Mouse (Mus musculus) left cerebral cortex, postnatal 25 days (tissue): ENCODE results near the gene Sbno2. TPM values are rescaled to one million over a fixed set of nuclear protein-coding genes. Genes with fewer than 3 reads are reported as not detected.
A peak's percentile ranks its signal among the peaks of the same experiment; 100 is the strongest.

ENCODE experiments used
- DNase-seq, 2 experiments: peaks; one replicate each; pipeline ENCODE4 v3.0.0; 2022; ENCODE audit warnings: low spot score in 2 of 2, mixed read lengths in 1 of 2
- intact Hi-C: fragments of 180-260 bp; cut with DNase I; formaldehyde crosslinking; loops from one replicate; pipeline ENCODE4 v1.15.1; 2025
- total RNA-seq, 2 experiments: library from RNA; stranded (reverse); gene quantifications; 2 replicates each; pipeline ENCODE4 v1.2.3; 2021

The Sbno2 gene
- 10 to 100 TPM; 17.8 to 17.9 TPM for total RNA-seq

- intact Hi-C loops = no loop called here
- no peak for DNase-seq
Measured at GRCm38 (mm10) chr10:80105460-80105859, at the start of gene Sbno2. Sbno2 (minus strand) TSS chr10:80105571.

DNA sequence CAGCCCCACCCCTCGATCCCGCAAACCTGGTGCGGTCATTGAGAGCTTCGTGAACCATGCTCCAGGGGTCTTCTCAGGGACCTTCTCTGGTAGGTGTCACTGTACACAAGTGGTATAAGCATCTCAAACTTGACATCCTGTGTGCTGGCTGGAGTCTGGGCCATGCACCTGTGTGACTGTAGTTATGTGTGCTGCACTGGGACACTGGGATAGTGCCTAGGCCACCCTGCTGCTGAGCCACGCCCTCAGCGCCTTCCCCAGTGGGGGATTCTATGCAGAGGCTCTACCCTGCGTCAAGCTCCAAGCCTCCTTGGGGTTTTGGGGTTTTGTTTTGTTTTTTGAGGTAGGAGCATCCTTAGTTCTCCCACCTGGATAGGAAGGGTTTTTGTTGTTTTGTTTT lies 49.0 kb upstream of the Sbno2 start:
- intact Hi-C loops = no loop called here
- no peak for DNase-seq

- no peak for DNase-seq
- intact Hi-C loops = no loop called here
Measured at GRCm38 (mm10) chr10:80153713-80154112, 48.3 kb upstream of the Sbno2 start.

DNA sequence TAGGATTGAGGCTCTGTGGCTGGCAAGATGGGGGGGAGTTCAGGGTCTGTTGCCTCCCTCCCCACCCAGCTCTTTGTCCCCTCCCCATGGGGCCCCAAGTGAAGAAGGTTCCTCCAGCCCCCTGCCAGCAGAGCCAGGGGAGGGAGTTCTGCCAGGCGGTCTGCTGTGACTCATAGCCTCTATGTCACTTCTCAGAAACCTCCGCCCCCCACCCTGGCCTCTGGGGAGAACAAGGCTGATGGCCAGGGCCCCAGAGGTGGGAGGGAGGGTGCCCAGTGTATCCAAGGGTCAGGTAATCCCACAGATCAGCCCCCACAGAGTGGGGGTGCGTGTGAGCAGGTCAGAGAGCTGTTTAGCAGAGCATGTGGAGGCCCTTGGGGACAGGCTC lies 47.5 kb upstream of the Sbno2 start:
- intact Hi-C loops = no loop called here
- DNase-seq = no peak

GRCm38 (mm10) chr10:80152071-80152872 lies 46.9 kb upstream of the Sbno2 start:
- DNase-seq = peak in 1 of 2 experiments; percentile 50
- intact Hi-C loops = no loop called here

GRCm38 (mm10) chr10:80151211-80152034 lies 46.1 kb upstream of the Sbno2 start:
- intact Hi-C loops = no loop called here
- DNase-seq = peak in 1 of 2 experiments; percentile 74

GRCm38 (mm10) chr10:80150226-80151210 lies 45.1 kb upstream of the Sbno2 start:
- intact Hi-C loops = no loop called here
- DNase-seq = peak in 1 of 2 experiments; percentile 56

DNA sequence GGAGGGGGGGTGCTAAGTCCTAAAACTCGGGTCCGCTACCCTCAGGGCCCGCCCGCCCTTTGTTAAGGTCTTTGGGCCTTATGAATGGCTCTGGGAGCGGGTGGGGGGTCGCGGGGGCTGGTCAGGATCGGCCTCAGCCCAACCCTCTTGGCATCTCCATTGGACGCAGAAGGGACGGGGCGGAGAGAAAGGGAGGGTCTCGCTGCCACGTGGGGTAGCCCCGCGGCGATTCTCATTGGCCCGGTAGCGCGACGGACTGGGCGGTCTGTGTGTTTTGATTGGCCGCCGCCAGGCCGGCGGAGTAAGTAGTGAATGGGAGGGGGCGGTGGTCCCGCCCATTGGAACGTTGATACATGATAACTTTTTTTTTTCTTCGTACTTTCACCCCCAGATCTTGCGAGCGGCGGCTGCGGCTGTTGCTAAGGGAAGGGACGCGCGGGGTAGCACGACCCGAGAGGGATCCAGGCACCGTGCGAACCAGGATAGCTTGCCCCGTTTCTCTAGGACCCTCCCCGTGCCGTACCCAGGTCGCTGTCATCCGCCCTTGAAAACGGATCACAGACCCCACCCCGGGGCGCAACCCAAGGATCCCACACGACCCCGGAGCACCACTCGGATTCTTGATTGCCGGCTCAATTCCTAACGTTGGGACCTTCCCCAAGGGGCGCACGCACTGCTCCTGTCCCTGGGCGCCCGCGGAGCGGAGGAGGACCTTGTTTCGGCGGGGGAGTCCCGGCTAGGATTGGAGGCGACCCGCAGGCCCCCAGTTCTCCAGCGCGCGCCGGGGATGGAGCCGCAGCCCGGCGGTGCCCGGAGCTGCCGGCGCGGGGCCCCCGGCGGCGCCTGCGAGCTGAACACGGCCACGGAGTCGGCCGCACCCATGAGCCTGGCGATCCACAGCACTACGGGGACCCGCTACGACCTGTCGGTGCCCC lies 44.2 kb upstream of the Sbno2 start:
- DNase-seq = peak; percentile 98 to 99
- intact Hi-C loops = loop anchor here (1.0 kb wide), 1 partner anchor 8 kb away; no protein-coding TSS in a partner anchor

GRCm38 (mm10) chr10:80148610-80149290 lies 43.4 kb upstream of the Sbno2 start:
- DNase-seq = peak; percentile 95
- intact Hi-C loops = loop anchor here (1.0 kb wide), 2 partner anchors 9 to 17 kb away; partner anchors contain the start of gene Cirbp

DNA sequence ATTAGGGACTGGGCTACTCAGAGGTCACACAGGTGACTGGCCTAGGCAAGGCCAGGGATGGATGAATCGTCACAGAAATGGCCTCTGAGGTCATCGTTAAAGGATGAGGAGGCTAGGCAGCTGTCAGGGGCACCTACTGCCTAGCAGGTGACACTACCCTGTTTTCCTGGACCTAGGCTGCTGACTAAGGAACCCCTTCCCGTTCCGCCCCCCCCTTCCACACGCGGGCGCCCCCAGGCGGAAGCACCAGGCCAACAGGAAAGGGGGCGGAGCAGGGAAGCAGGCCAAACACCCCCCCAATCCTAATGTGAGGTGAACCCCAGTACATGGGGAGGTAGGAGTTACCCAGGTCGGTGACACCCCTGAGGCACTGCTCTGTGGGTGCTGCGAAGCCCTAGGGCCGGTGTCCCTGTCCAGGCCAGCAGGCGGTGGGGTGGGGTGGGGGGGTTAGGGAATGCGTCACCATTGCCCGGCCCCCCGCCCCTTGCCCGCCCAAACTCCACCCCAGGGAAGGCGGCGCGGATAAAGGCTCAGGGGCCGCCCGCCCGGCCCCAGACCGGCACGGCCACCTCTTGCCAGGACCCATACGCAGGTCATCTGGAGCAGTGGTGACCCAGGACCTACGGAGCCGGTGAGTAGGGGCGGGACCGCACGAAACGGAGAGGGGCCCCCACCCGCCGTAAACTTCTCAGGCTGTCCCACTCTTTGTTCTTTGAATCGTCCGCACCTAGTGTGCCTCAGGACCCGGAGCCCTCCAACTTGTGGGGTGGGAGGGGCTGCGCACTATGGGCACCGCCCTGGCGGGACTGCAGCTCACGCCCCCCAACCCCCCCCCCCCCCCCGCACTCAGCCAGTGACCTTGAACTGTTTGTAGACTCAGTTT lies 42.6 kb upstream of the Sbno2 start, which contains the start of gene Midn:
Gene Midn (plus strand): TSS at position 554 of the 883 bp plus-strand sequence.
- intact Hi-C loops = loop anchor here (1.0 kb wide), 1 partner anchor 17 kb away; the partner anchor contains the start of gene Cirbp
- peak in 1 of 2 experiments; percentile 74 for DNase-seq

DNA sequence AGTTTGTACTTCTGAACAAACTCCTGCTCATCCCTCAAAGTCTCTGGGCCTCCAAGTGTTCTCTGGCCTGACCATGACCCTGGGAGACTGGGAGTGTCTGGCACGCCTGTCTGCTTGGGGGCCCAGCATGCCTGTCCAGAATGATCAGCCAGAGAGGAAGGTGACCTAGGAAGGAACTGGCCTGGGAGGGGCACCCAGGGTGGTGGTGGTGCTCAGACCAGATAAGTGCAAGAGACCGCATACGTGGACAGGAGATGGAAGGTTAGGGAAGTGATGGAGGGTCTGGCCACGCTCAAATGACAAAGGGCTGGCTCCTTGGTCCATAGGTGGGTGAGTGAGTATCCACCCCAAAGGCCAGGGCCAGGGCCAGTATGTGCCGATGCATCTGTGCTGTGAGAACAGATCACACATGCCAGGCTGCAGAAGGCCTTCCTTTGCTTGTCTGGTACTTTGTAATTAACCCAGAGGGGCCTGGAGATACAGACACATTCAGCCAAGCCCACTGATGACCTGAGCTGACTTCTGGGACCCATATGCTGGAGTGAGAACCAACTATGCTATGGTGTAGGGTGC lies 41.9 kb upstream of the Sbno2 start:
- DNase-seq = no peak

DNA sequence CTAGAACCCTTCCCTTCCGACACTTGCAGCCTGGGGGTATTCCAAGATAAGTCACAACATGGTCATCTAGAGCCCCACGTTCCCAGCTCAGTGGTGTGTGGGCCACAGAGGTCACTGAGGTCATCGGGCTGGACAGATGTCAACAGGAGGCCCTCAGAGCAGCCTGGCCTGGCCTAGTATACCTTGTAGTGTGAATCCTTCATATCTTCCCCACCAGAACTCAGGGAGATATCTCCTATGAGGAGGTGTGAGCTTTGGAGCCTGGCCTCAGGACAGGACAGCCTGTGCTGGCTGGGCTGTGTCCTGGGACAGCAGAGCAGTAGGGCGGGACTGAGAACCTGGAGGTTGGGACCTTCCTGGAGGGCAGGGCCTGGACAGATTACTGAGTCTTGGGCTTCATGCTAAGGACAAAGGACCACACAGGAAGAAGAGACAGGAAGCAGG lies 41.2 kb upstream of the Sbno2 start:
- DNase-seq = no peak

More for the DNA sequence above, 41.9 kb upstream of the Sbno2 start:
- intact Hi-C loops = no loop called here

DNA sequence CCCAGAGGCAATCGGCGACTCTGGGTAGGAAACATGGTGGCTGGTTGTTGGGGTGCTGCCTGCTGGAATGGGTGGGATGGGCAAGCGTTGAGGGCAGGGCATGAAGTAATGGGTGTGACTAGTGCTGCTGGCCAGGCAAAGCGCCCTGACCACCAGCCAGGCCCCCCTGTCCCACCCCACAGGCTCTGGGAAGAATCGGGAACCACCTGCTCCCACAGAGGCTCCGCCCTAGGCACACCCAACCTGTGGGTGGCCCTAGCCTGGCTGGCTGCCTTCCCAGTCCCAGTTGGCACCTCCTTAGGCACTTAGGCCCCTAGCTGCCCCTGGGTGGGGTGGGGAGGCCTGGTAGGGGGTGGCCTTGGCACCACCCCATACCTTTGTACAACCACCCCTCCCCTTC lies 40.5 kb upstream of the Sbno2 start:
- intact Hi-C loops = no loop called here
- peak in 1 of 2 experiments; percentile 52 for DNase-seq

More for the DNA sequence above, 41.2 kb upstream of the Sbno2 start:
- intact Hi-C loops = no loop called here

DNA sequence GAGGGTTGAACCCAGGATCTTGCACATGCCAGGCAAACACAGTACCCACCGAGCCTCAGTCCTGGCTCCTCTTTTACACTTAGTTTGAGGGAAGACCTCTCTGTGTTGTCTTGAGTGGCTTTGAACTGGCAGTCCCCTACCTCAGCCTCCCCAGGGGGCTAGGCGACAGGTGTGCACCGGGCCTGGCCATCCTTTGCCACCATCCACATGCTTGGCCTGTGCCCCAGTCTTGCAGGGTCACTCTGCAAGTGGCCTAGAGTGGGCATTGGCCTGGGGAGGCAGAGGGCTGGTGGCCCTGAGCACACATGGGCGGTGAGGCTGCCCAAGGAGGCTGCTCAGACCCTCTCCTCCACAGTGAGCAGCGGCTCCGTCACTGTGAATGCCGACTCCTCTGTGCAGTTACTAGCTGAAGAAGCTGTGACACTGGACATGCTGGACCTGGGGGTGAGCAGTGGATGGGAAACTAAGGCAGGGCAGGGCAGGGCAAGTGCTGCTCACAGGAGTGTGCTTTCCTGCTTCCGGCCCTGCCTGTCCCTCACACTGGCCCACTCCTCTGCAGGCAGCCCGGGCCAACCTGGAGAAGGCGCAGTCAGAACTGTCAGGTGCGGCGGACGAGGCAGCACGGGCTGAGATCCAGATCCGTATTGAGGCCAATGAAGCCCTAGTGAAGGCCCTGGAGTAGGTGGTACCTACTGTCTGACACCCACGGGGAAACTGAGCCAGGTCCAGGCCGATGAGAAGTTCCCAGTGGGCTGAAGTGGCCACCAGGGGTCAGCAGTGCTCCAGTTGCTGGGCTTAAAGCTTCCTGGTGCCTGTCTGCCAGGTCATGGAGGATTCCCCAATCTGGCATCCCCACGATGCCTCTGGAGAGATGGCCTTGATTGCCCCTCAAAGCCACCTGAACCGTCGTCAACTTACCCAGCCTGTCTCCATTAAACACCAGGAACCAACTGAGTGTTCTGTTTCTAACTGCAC lies 39.8 kb upstream of the Sbno2 start:
- intact Hi-C loops = no loop called here
- peak in 1 of 2 experiments; percentile 79 for DNase-seq

GRCm38 (mm10) chr10:80144159-80144558 lies 38.8 kb upstream of the Sbno2 start:
- DNase-seq = no peak
- intact Hi-C loops = no loop called here
